Mouse (Mus musculus): Measurements from ENCODE around the gene Cd247.

DNA sequence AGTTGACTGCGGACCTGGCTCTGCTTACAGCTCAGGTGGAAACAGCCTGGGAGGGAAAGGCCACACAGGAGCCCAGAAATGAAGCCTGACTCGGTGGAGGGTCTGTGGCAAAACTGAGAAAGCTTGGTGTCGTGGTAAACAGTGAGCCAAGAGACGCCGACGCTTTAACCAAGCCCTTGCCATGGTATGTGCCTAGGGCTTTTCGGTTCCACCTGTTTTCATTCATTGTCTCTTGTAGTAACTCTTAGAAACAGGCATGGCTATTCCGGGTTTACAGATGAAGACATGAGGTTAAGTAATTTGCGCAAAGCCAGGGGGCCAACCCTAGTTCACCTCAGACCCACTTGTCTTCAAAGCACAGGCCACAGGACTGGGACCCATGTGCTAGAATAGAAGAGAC lies 23.9 kb upstream of the Cd247 start:
- TF ChIP-seq POLR2A (IDR thresholded peaks at IDR 0.05; ENCODE audit: borderline replicate concordance, extremely low read depth, insufficient read depth, insufficient read length, poor library complexity, severe bottlenecking): no peak
- TF ChIP-seq CTCF (IDR thresholded peaks at IDR 0.05; ENCODE audit: borderline replicate concordance, extremely low read depth, insufficient read depth, insufficient read length): no peak
